Mouse (Mus musculus): Measurements from ENCODE around the gene Ccdc85c. TPM values are rescaled to one million over a fixed set of nuclear protein-coding genes. Genes with fewer than 3 reads are reported as not detected.

Gene Ccdc85c
- polyA plus RNA-seq, 1 experiment from 2014 or later = 20.4 TPM

GRCm38 (mm10) chr12:108193878-108194277 lies 81.3 kb downstream of the Ccdc85c start:
- no peaks in the 10 kb centered on the region for H3K27me3 ChIP-seq (ENCODE audit: control insufficient read depth, insufficient read depth, low read length)
- ATAC-seq (ENCODE audit: low FRiP score) = no peak
- DNase-seq (ENCODE audit: low spot score, missing footprints) = no peak
- H3K27ac ChIP-seq (ENCODE audit: low read depth, low read length) = no peak overlapping the region
- H3K4me1 ChIP-seq (ENCODE audit: control insufficient read depth, insufficient read depth, low read length) = no peaks in the 10 kb centered on the region
- no peak overlapping the region for H3K9ac ChIP-seq (ENCODE audit: low read length)
- H3K36me3 ChIP-seq (ENCODE audit: control insufficient read depth, insufficient read depth, low read length) = peaks cover 45% of the 10 kb centered on the region; the same call in 1 of the 2 replicates
- H3K4me3 ChIP-seq (ENCODE audit: low read depth, low read length) = no peak overlapping the region
- H3K4me2 ChIP-seq = no peak overlapping the region
- no peaks in the 10 kb centered on the region for H3K9me3 ChIP-seq (ENCODE audit: control insufficient read depth, low read length)
- WGBS = 95% methylated on average over 5 of the region's 5 CpGs

- peaks cover 36% of the 10 kb centered on the region for H3K36me3 ChIP-seq (ENCODE audit: control insufficient read depth, insufficient read depth, low read length)
- H3K4me1 ChIP-seq (ENCODE audit: control insufficient read depth, insufficient read depth, low read length) = no peaks in the 10 kb centered on the region
- no peaks in the 10 kb centered on the region for H3K27me3 ChIP-seq (ENCODE audit: control insufficient read depth, insufficient read depth, low read length)
- no peak overlapping the region for H3K27ac ChIP-seq (ENCODE audit: low read depth, low read length)
- H3K4me2 ChIP-seq = no peak overlapping the region
- H3K9ac ChIP-seq (ENCODE audit: low read length) = no peak overlapping the region
- 91% methylated on average over 6 of the region's 6 CpGs for WGBS
- H3K4me3 ChIP-seq (ENCODE audit: low read depth, low read length) = no peak overlapping the region
- H3K9me3 ChIP-seq (ENCODE audit: control insufficient read depth, low read length) = no peaks in the 10 kb centered on the region
- DNase-seq (ENCODE audit: low spot score, missing footprints) = no peak
- no peak for ATAC-seq (ENCODE audit: low FRiP score)
These were observed 87.6 kb downstream of the Ccdc85c start for GRCm38 (mm10) chr12:108187541-108188091.

GRCm38 (mm10) chr12:108181716-108182115 lies 93.5 kb downstream of the Ccdc85c start:
- no peak for ATAC-seq (ENCODE audit: low FRiP score)
- Histone ChIP-seq H3K9ac (ENCODE audit: low read length) (no peak overlapping the region), H3K4me1 (ENCODE audit: control insufficient read depth, insufficient read depth, low read length) (peaks cover 13% of the 10 kb centered on the region)

GRCm38 (mm10) chr12:108179321-108180266 lies 95.6 kb downstream of the Ccdc85c start, which contains the start of gene Ccnk:
TSS of gene Ccnk (plus strand) at chr12:108179579.
- Histone ChIP-seq H3K4me3 (ENCODE audit: low read depth, low read length) (peak within 1 kb of the TSS; percentile 99), H3K9me3 (ENCODE audit: control insufficient read depth, low read length) (no peaks in the 10 kb centered on the region), H3K36me3 (ENCODE audit: control insufficient read depth, insufficient read depth, low read length) (no peaks in the 10 kb centered on the region), H3K4me1 (ENCODE audit: control insufficient read depth, insufficient read depth, low read length) (peaks cover 13% of the 10 kb centered on the region), H3K4me2 (peak within 1 kb of the TSS; percentile 92), H3K27me3 (ENCODE audit: control insufficient read depth, insufficient read depth, low read length) (no peaks in the 10 kb centered on the region), H3K9ac (ENCODE audit: low read length) (peak within 1 kb of the TSS; percentile 94), H3K27ac (ENCODE audit: low read depth, low read length) (peak within 1 kb of the TSS; percentile 57)
- ATAC-seq (ENCODE audit: low FRiP score) (peak; percentile 98), DNase-seq (ENCODE audit: low spot score, missing footprints) (peak; percentile 100)
- under 1% methylated on average over 79 of the region's 82 CpGs for WGBS

More at GRCm38 (mm10) chr12:108181716-108182115, 93.5 kb downstream of the Ccdc85c start:
- WGBS = 93% methylated on average over 6 of the region's 6 CpGs
- Histone ChIP-seq H3K4me2 (no peak overlapping the region), H3K36me3 (ENCODE audit: control insufficient read depth, insufficient read depth, low read length) (peaks cover 5% of the 10 kb centered on the region; the same call in 1 of the 2 replicates), H3K27me3 (ENCODE audit: control insufficient read depth, insufficient read depth, low read length) (no peaks in the 10 kb centered on the region), H3K9me3 (ENCODE audit: control insufficient read depth, low read length) (no peaks in the 10 kb centered on the region), H3K27ac (ENCODE audit: low read depth, low read length) (no peak overlapping the region), H3K4me3 (ENCODE audit: low read depth, low read length) (no peak overlapping the region)
- DNase-seq (ENCODE audit: low spot score, missing footprints) = no peak

- H3K27ac ChIP-seq (ENCODE audit: low read depth, low read length) = peak within 1 kb of the TSS; percentile 57
These were observed 96.1 kb downstream of the Ccdc85c start, which contains the start of gene Setd3 for GRCm38 (mm10) chr12:108179246-108179320. TSS of gene Setd3 (minus strand) at chr12:108179314.

GRCm38 (mm10) chr12:108178331-108179245 lies 96.6 kb downstream of the Ccdc85c start:
- Histone ChIP-seq H3K27ac (ENCODE audit: low read depth, low read length) (peak overlapping the region; percentile 57), H3K27me3 (ENCODE audit: control insufficient read depth, insufficient read depth, low read length) (no peaks in the 10 kb centered on the region), H3K36me3 (ENCODE audit: control insufficient read depth, insufficient read depth, low read length) (no peaks in the 10 kb centered on the region), H3K4me2 (peak overlapping the region; percentile 92), H3K9ac (ENCODE audit: low read length) (peak overlapping the region; percentile 94), H3K4me3 (ENCODE audit: low read depth, low read length) (peak overlapping the region; percentile 99), H3K9me3 (ENCODE audit: control insufficient read depth, low read length) (no peaks in the 10 kb centered on the region), H3K4me1 (ENCODE audit: control insufficient read depth, insufficient read depth, low read length) (peaks cover 13% of the 10 kb centered on the region)
- DNase-seq (ENCODE audit: low spot score, missing footprints) = peak; percentile 93
- under 1% methylated on average over 88 of the region's 103 CpGs for WGBS
- no peak; the same call in none of the 2 replicates for ATAC-seq (ENCODE audit: low FRiP score)

More at GRCm38 (mm10) chr12:108179246-108179320, 96.1 kb downstream of the Ccdc85c start, which contains the start of gene Setd3:
- no peak for DNase-seq (ENCODE audit: low spot score, missing footprints)
- peak within 1 kb of the TSS; percentile 94 for H3K9ac ChIP-seq (ENCODE audit: low read length)
- peak within 1 kb of the TSS; percentile 92 for H3K4me2 ChIP-seq
- H3K36me3 ChIP-seq (ENCODE audit: control insufficient read depth, insufficient read depth, low read length) = no peaks in the 10 kb centered on the region
- peak within 1 kb of the TSS; percentile 99 for H3K4me3 ChIP-seq (ENCODE audit: low read depth, low read length)
- H3K4me1 ChIP-seq (ENCODE audit: control insufficient read depth, insufficient read depth, low read length) = peaks cover 13% of the 10 kb centered on the region
- no peaks in the 10 kb centered on the region for H3K9me3 ChIP-seq (ENCODE audit: control insufficient read depth, low read length)
- no peaks in the 10 kb centered on the region for H3K27me3 ChIP-seq (ENCODE audit: control insufficient read depth, insufficient read depth, low read length)
- ATAC-seq (ENCODE audit: low FRiP score) = no peak
- 0% methylated on average over 5 of the region's 9 CpGs for WGBS

- Histone ChIP-seq H3K4me1 (ENCODE audit: control insufficient read depth, insufficient read depth, low read length) (peaks cover 13% of the 10 kb centered on the region), H3K9me3 (ENCODE audit: control insufficient read depth, low read length) (no peaks in the 10 kb centered on the region), H3K36me3 (ENCODE audit: control insufficient read depth, insufficient read depth, low read length) (no peaks in the 10 kb centered on the region), H3K27me3 (ENCODE audit: control insufficient read depth, insufficient read depth, low read length) (no peaks in the 10 kb centered on the region), H3K4me3 (ENCODE audit: low read depth, low read length) (no peak overlapping the region), H3K27ac (ENCODE audit: low read depth, low read length) (no peak overlapping the region), H3K4me2 (no peak overlapping the region), H3K9ac (ENCODE audit: low read length) (no peak overlapping the region)
- 80% methylated on average over 3 of the region's 3 CpGs for WGBS
- ATAC-seq (ENCODE audit: low FRiP score) (no peak), DNase-seq (ENCODE audit: low spot score, missing footprints) (no peak)
These were observed 98.9 kb downstream of the Ccdc85c start for GRCm38 (mm10) chr12:108176366-108176765.

GRCm38 (mm10) chr12:108174606-108175505 lies 100.4 kb downstream of the Ccdc85c start:
- no peak overlapping the region for H3K4me2 ChIP-seq
- DNase-seq (ENCODE audit: low spot score, missing footprints) (no peak), ATAC-seq (ENCODE audit: low FRiP score) (no peak)
- no peak overlapping the region for H3K27ac ChIP-seq (ENCODE audit: low read depth, low read length)
- H3K4me1 ChIP-seq (ENCODE audit: control insufficient read depth, insufficient read depth, low read length) = peaks cover 8% of the 10 kb centered on the region
- WGBS = 78% methylated on average over 8 of the region's 8 CpGs
- no peaks in the 10 kb centered on the region for H3K36me3 ChIP-seq (ENCODE audit: control insufficient read depth, insufficient read depth, low read length)
- H3K4me3 ChIP-seq (ENCODE audit: low read depth, low read length) = no peak overlapping the region
- no peaks in the 10 kb centered on the region for H3K27me3 ChIP-seq (ENCODE audit: control insufficient read depth, insufficient read depth, low read length)
- H3K9ac ChIP-seq (ENCODE audit: low read length) = no peak overlapping the region
- H3K9me3 ChIP-seq (ENCODE audit: control insufficient read depth, low read length) = no peaks in the 10 kb centered on the region

All from midbrain, embryonic 11.5 days (tissue).